Mouse (Mus musculus) embryonic fibroblast, embryonic 13.5 days (primary cell): ENCODE results near the gene Syt5. TPM values are rescaled to one million over a fixed set of nuclear protein-coding genes. Genes with fewer than 3 reads are reported as not detected.

Source experiments
- H3K27ac ChIP-seq: 2 replicates; pipeline ENCODE4 v1.5.1; 2012; ENCODE audit warnings: low read length, control low read depth, inconsistent platforms; ENCODE audit not compliant: insufficient read depth
- H3K4me1 ChIP-seq: 2 replicates; pipeline ENCODE4 v1.6.1; 2011; ENCODE audit warnings: low read length; ENCODE audit not compliant: control insufficient read depth, insufficient read depth
- H3K4me3 ChIP-seq: 2 replicates; pipeline ENCODE4 v1.5.1; 2011; ENCODE audit warnings: mild to moderate bottlenecking, control low read depth, low read length; ENCODE audit not compliant: insufficient read depth
- CTCF ChIP-seq: IDR thresholded peaks from 2 replicates; pipeline ENCODE4 v1.5.1; 2011; ENCODE audit warnings: mild to moderate bottlenecking, control low read depth, low read length, moderate library complexity, borderline replicate concordance; ENCODE audit not compliant: insufficient read depth
- POLR2A ChIP-seq: IDR thresholded peaks from 2 replicates; pipeline ENCODE4 v1.6.1; 2011; ENCODE audit warnings: low read depth, mild to moderate bottlenecking, control low read depth, low read length, moderate library complexity
- polyA plus RNA-seq: library from polyadenylated mRNA; stranded (reverse); fragments of >200 nt; gene quantifications from 2 replicates; pipeline ENCODE4 v1.2.4, GENCODE M21; 2011; ENCODE audit warnings: low read depth; ENCODE audit not compliant: missing spikeins, insufficient read length

Syt5 gene
- polyA plus RNA-seq, 1 experiment = 1.7 TPM

GRCm38 (mm10) chr7:4523205-4524130, 23.9 kb downstream of the Syt5 start:
- Histone ChIP-seq H3K27ac (no peak overlapping the region), H3K4me3 (no peak overlapping the region), H3K4me1 (no peaks in the 10 kb centered on the region)
- TF ChIP-seq POLR2A (no peak), CTCF (no peak)

GRCm38 (mm10) chr7:4522292-4522691, 25.0 kb downstream of the Syt5 start:
- Histone ChIP-seq H3K4me1 (no peaks in the 10 kb centered on the region), H3K4me3 (no peak overlapping the region), H3K27ac (no peak overlapping the region)
- TF ChIP-seq POLR2A = no peak
- no peak for TF ChIP-seq CTCF

DNA sequence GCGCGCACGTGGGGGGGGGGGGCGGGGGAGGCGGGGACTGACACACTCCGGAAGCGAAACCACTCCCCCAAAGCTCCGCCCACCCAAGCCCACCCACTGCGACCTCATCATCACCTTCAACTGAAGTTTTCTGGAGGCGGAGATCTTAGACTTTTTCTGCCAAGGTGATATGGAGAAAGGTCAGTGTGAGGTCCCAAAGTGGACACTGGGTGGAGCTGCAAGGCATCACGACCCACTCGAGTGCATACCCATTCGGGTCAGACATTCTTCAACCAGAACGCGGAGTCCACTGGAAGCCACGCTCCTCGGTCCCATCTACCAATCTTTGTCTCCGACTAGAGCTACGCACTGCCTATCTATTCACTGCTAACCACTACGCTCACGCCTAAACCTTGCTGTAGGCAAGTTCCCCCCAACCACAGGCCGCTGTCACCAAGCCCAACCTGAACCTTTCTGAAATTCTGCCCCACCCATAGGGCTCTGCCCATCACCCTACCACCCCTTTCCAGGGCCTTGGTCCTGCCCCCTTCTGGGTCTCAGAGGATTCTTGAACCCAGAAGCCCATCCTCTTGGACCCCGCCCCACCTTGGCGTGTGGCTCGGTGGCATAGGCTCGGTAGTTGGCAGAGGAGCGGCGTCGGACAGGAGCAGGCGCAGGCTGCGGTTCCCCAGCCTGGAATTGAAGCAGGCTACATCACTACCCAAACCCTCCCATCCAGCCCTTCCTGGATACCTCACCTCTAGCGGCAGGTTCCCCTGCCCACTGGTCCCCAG, 25.9 kb downstream of the Syt5 start:
- Histone ChIP-seq H3K4me3 (no peak overlapping the region), H3K27ac (no peak overlapping the region), H3K4me1 (no peaks in the 10 kb centered on the region)
- no peak for TF ChIP-seq POLR2A
- peak; percentile 23; the same call in 1 of the 2 replicates for TF ChIP-seq CTCF

- no peak for TF ChIP-seq CTCF
- no peak for TF ChIP-seq POLR2A
- Histone ChIP-seq H3K4me3 (no peak overlapping the region), H3K27ac (no peak overlapping the region), H3K4me1 (no peaks in the 10 kb centered on the region)
Measured at GRCm38 (mm10) chr7:4518487-4518886, 28.9 kb downstream of the Syt5 start.

- Histone ChIP-seq H3K4me3 (no peak within 1 kb of the TSS), H3K27ac (no peak within 1 kb of the TSS), H3K4me1 (no peaks in the 10 kb centered on the region)
- TF ChIP-seq CTCF (no peak), POLR2A (no peak)
Measured at GRCm38 (mm10) chr7:4516332-4517050, 30.9 kb downstream of the Syt5 start, which contains the start of gene Tnnt1. Tnnt1 (minus strand) TSS chr7:4516382.

DNA sequence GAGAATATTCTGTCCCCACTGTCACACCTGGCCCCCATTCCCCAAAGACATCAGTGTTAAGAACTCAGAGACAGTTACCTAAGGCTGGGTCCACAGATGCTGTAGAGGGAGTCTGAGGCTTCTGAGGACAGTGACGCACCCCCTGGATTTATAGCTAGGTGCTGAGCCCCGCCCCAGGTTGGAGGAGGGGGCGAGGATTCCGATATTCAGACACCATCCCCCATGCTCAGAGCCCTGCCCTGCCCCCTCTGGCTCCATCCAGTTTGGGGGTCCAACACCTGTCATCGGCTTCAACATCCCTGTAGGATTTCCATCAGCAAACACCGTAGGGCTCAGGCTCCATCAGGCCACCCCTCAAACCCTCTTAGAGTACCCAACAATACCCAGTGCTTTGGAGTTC, 31.5 kb downstream of the Syt5 start:
- TF ChIP-seq CTCF = no peak
- no peak for TF ChIP-seq POLR2A
- Histone ChIP-seq H3K27ac (no peak overlapping the region), H3K4me1 (no peaks in the 10 kb centered on the region), H3K4me3 (no peak overlapping the region)

DNA sequence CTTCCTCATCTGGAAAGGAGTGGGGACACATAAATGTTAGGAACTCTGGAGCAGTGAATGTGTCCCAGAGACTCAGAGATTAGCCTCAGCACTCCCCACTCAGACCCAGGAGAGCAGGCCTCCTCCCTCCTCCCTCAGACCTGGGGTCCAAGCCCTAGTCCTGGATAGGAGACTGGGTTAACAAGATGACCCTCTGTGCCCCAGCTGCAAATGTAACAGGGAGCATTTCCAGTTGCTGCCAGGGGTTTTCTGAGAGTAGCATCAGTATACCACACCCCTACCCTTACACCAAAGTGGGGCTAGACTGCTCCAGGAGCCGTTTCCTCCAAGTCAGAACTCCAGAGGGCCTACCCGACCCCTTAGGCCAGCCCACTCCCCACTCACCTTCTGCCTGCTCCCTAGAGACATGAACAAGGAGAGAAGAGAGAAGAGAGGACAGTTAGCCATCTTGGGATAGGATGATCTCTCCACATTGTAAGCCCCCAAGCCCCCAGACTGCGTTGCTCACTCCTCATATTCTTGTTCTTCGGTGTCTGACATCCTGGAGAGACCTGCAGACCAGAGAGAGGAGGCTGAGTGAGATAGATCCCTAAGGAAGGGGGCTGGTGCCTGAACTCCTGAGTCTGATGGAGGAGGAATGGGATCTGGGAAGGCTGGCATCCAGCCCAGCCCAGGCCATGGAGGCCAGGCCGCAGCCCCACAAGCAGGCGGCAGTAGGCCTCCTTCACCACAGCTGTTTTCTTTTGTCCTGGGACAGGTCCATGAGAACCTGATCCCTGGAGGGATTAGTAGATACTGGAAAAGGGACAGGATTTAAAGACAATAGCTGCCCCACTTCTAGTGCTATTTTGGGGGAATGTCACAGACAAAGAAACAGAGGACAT, 33.3 kb downstream of the Syt5 start:
- no peak overlapping the region for H3K4me3 ChIP-seq
- no peak overlapping the region for H3K27ac ChIP-seq
- H3K4me1 ChIP-seq = no peaks in the 10 kb centered on the region
- TF ChIP-seq POLR2A = no peak
- TF ChIP-seq CTCF = no peak

- no peak overlapping the region for H3K27ac ChIP-seq
- TF ChIP-seq CTCF (peak; percentile 25; the same call in 1 of the 2 replicates), POLR2A (no peak)
- H3K4me1 ChIP-seq = no peaks in the 10 kb centered on the region
- no peak overlapping the region for H3K4me3 ChIP-seq
Measured at GRCm38 (mm10) chr7:4513236-4513635, 34.1 kb downstream of the Syt5 start.
